Mouse (Mus musculus) CH12.LX (cell line): ENCODE measurements around the gene Gm10382.
"Not testable (repeated sequence)": the region's sequence is repeated elsewhere in the genome, so short reads cannot be mapped to it uniquely, and the experiment has no call there.

Experiments used
- CTCF ChIP-seq, 2 experiments: IDR thresholded peaks in 1 of 2; conservative IDR thresholded peaks in 1 of 2; 2 replicates each; pipeline ENCODE4 v1.5.1; 2011 to 2012; ENCODE audit warnings: low read depth in 2 of 2, low read length in 2 of 2, improper control_type of control experiment in 1 of 2, inconsistent platforms in 1 of 2, mild to moderate bottlenecking in 1 of 2, moderate library complexity in 1 of 2
- MAX ChIP-seq: IDR thresholded peaks from 2 replicates; pipeline ENCODE4 v1.6.1; 2011; ENCODE audit warnings: low read length, improper control_type of control experiment
- UBTF ChIP-seq: IDR thresholded peaks from 2 replicates; pipeline ENCODE4 v1.6.1; 2012; ENCODE audit warnings: low read depth, mild to moderate bottlenecking, inconsistent platforms, low read length, improper control_type of control experiment, moderate library complexity

GRCm38 (mm10) chr5:125412536-125412935, 23.4 kb downstream of the Gm10382 start:
- not testable (repeated sequence) for TF ChIP-seq CTCF (conservative IDR thresholded peaks at IDR 0.05 in 1 of 2, IDR thresholded peaks at IDR 0.05 in 1 of 2; ENCODE audit: low read depth in 2 of 2, low read length in 2 of 2); UBTF; MAX
